Mouse (Mus musculus): ENCODE results near the gene Prss16. TPM values are rescaled to one million over a fixed set of nuclear protein-coding genes. Genes with fewer than 3 reads are reported as not detected.
"Not testable (repeated sequence)": the region's sequence is repeated elsewhere in the genome, so short reads cannot be mapped to it uniquely, and the experiment has no call there.

Prss16 gene
- 0.23 and 0.48 TPM in 2 replicates for polyA plus RNA-seq (2016; fragmentation: Nextera tagmentation; extraction: Ambion mirVana)

- Histone ChIP-seq H3K9me3 (replicated peaks) (no peaks in the 10 kb centered on the region), H3K4me2 (replicated peaks) (no peak within 1 kb of the TSS), H3K4me1 (peaks cover 16% of the 10 kb centered on the region), H3K9ac (no peak within 1 kb of the TSS), H3K27ac (no peak within 1 kb of the TSS), H3K27me3 (peaks cover 96% of the 10 kb centered on the region), H3K36me3 (no peaks in the 10 kb centered on the region), H3K4me3 (no peak within 1 kb of the TSS)
- 35% methylated on average over 7 of the region's 7 CpGs for WGBS
- ATAC-seq (ENCODE audit: low FRiP score) = no peak
These were observed at the start of gene Prss16 for GRCm38 (mm10) chr13:22009642-22010041. Gene Prss16 (minus strand): TSS chr13:22009742.

- Histone ChIP-seq H3K4me3 (no peak overlapping the region), H3K27ac (no peak overlapping the region), H3K4me1 (0 out of 2 replicates have a peak, but pooled peaks cover 3% of the 10 kb centered on the region), H3K9me3 (replicated peaks) (no peaks in the 10 kb centered on the region), H3K27me3 (no peaks in the 10 kb centered on the region), H3K9ac (no peak overlapping the region), H3K4me2 (replicated peaks) (no peak overlapping the region), H3K36me3 (no peaks in the 10 kb centered on the region)
- 97% methylated on average over 1 of the region's 1 CpGs for WGBS
- no peak for ATAC-seq (ENCODE audit: low FRiP score)
These were observed 44.2 kb upstream of the Prss16 start for GRCm38 (mm10) chr13:22053754-22054153.

- H3K9ac ChIP-seq = peak overlapping the region; percentile 60
- H3K4me1 ChIP-seq = 0 out of 2 replicates have a peak, but pooled peaks cover 3% of the 10 kb centered on the region
- WGBS = 11% methylated on average over 5 of the region's 5 CpGs
- H3K9me3 ChIP-seq (replicated peaks) = no peaks in the 10 kb centered on the region
- peak overlapping the region; percentile 50 for H3K4me3 ChIP-seq
- H3K27ac ChIP-seq = peak overlapping the region; percentile 85; the same call in 1 of the 2 replicates
- H3K36me3 ChIP-seq = no peaks in the 10 kb centered on the region
- peak overlapping the region; percentile 60 for H3K4me2 ChIP-seq (replicated peaks)
- H3K27me3 ChIP-seq = no peaks in the 10 kb centered on the region
- ATAC-seq (ENCODE audit: low FRiP score) = peak; percentile 51; the same call in 1 of the 2 replicates
These were observed 41.9 kb upstream of the Prss16 start for GRCm38 (mm10) chr13:22051523-22051859.

GRCm38 (mm10) chr13:22050591-22051522 is 41.3 kb upstream of the Prss16 start:
- no peaks in the 10 kb centered on the region for H3K27me3 ChIP-seq
- peak overlapping the region; percentile 60 for H3K4me2 ChIP-seq (replicated peaks)
- H3K4me3 ChIP-seq = peak overlapping the region; percentile 50
- no peaks in the 10 kb centered on the region for H3K9me3 ChIP-seq (replicated peaks)
- H3K36me3 ChIP-seq = no peaks in the 10 kb centered on the region
- 0 out of 2 replicates have a peak, but pooled peaks cover 3% of the 10 kb centered on the region for H3K4me1 ChIP-seq
- H3K9ac ChIP-seq = peak overlapping the region; percentile 60
- H3K27ac ChIP-seq = peak overlapping the region; percentile 85
- WGBS = under 1% methylated on average over 52 of the region's 52 CpGs
- peak; percentile 95 for ATAC-seq (ENCODE audit: low FRiP score)

GRCm38 (mm10) chr13:22049737-22050440 is 40.3 kb upstream of the Prss16 start:
- Histone ChIP-seq H3K4me1 (0 out of 2 replicates have a peak, but pooled peaks cover 3% of the 10 kb centered on the region), H3K27ac (peak overlapping the region; percentile 85), H3K36me3 (no peaks in the 10 kb centered on the region), H3K4me3 (peak overlapping the region; percentile 50), H3K9me3 (replicated peaks) (no peaks in the 10 kb centered on the region), H3K27me3 (no peaks in the 10 kb centered on the region), H3K9ac (peak overlapping the region; percentile 45), H3K4me2 (replicated peaks) (peak overlapping the region; percentile 60)
- ATAC-seq (ENCODE audit: low FRiP score) = peak; percentile 62
- 1% methylated on average over 14 of the region's 14 CpGs for WGBS

- Histone ChIP-seq H3K27ac (no peak overlapping the region), H3K27me3 (no peaks in the 10 kb centered on the region), H3K9me3 (replicated peaks) (no peaks in the 10 kb centered on the region), H3K4me3 (no peak overlapping the region), H3K36me3 (no peaks in the 10 kb centered on the region), H3K4me2 (replicated peaks) (no peak overlapping the region), H3K9ac (no peak overlapping the region), H3K4me1 (0 out of 2 replicates have a peak, but pooled peaks cover 3% of the 10 kb centered on the region)
- no peak for ATAC-seq (ENCODE audit: low FRiP score)
- WGBS = 80% methylated on average over 2 of the region's 2 CpGs
These were observed 39.5 kb upstream of the Prss16 start for GRCm38 (mm10) chr13:22049041-22049440.

GRCm38 (mm10) chr13:22045311-22045710 is 35.8 kb upstream of the Prss16 start:
- H3K4me1 ChIP-seq = peaks cover 20% of the 10 kb centered on the region
- H3K4me2 ChIP-seq (replicated peaks) = no peak overlapping the region
- H3K4me3 ChIP-seq = no peak overlapping the region
- no peaks in the 10 kb centered on the region for H3K9me3 ChIP-seq (replicated peaks)
- H3K36me3 ChIP-seq = no peaks in the 10 kb centered on the region
- WGBS = 65% methylated on average over 2 of the region's 2 CpGs
- no peak overlapping the region for H3K27ac ChIP-seq
- H3K9ac ChIP-seq = no peak overlapping the region
- ATAC-seq (ENCODE audit: low FRiP score) = no peak
- H3K27me3 ChIP-seq = no peaks in the 10 kb centered on the region

GRCm38 (mm10) chr13:22044432-22045155 is 35.1 kb upstream of the Prss16 start:
- no peak for ATAC-seq (ENCODE audit: low FRiP score)
- Histone ChIP-seq H3K27ac (0 out of 2 replicates have a peak overlapping the region, but pooled peaks have one; percentile 85), H3K36me3 (no peaks in the 10 kb centered on the region), H3K4me3 (no peak overlapping the region), H3K27me3 (no peaks in the 10 kb centered on the region), H3K4me2 (replicated peaks) (peak overlapping the region; percentile 61), H3K4me1 (peaks cover 20% of the 10 kb centered on the region), H3K9me3 (replicated peaks) (no peaks in the 10 kb centered on the region), H3K9ac (no peak overlapping the region)
- WGBS = 84% methylated on average over 6 of the region's 6 CpGs

- Histone ChIP-seq H3K36me3 (no peaks in the 10 kb centered on the region), H3K9me3 (replicated peaks) (no peaks in the 10 kb centered on the region), H3K4me1 (peaks cover 20% of the 10 kb centered on the region), H3K4me2 (replicated peaks) (peak overlapping the region; percentile 61), H3K27ac (peak overlapping the region; percentile 85), H3K27me3 (no peaks in the 10 kb centered on the region), H3K9ac (peak overlapping the region; percentile 49), H3K4me3 (peak overlapping the region; percentile 35)
- 1% methylated on average over 10 of the region's 14 CpGs for WGBS
- peak; percentile 18 for ATAC-seq (ENCODE audit: low FRiP score)
These were observed 34.2 kb upstream of the Prss16 start for GRCm38 (mm10) chr13:22043503-22044431.

- not testable (repeated sequence) for H3K9me3 ChIP-seq (replicated peaks); H3K36me3 ChIP-seq; H3K27me3 ChIP-seq
- peak within 1 kb of the TSS; percentile 35 for H3K4me3 ChIP-seq
- peak within 1 kb of the TSS; percentile 64 for H3K4me2 ChIP-seq (replicated peaks)
- 0% methylated on average over 44 of the region's 80 CpGs for WGBS
- peak within 1 kb of the TSS; percentile 86 for H3K27ac ChIP-seq
- H3K4me1 ChIP-seq = peaks cover 20% of the 10 kb centered on the region
- peak within 1 kb of the TSS; percentile 65 for H3K9ac ChIP-seq
- ATAC-seq (ENCODE audit: low FRiP score) = peak; percentile 95
These were observed 33.3 kb upstream of the Prss16 start, which contains the start of the genes Hist1h2ag and Hist1h2bj for GRCm38 (mm10) chr13:22042568-22043502. Gene Hist1h2ag (minus strand): TSS chr13:22042944. Gene Hist1h2bj (plus strand): TSS chr13:22043214.
